Mouse (Mus musculus) limb, embryonic 15.5 days (tissue): Measurements from ENCODE around the gene Cdk5rap2. TPM values are rescaled to one million over a fixed set of nuclear protein-coding genes. Genes with fewer than 3 reads are reported as not detected.
A peak's percentile ranks its signal among the peaks of the same experiment; 100 is the strongest.

Source experiments
- ATAC-seq: fragments of 200-750 bp; cut with Nextera tagmentation; 2 replicates; pipeline ENCODE4 v1.8.0; 2017; ENCODE audit warnings: low read depth, moderate TSS enrichment; ENCODE audit not compliant: insufficient number of reproducible peaks, low FRiP score, low TSS enrichment
- H3K27ac ChIP-seq: fragments of 300-500 bp; sonication (generic); 2 replicates; pipeline ENCODE4 v1.5.1; 2015; ENCODE audit warnings: moderate library complexity, mild to moderate bottlenecking, inconsistent platforms
- H3K27me3 ChIP-seq: fragments of 300-500 bp; sonication (generic); 2 replicates; pipeline ENCODE4 v1.6.1; 2015; ENCODE audit warnings: inconsistent platforms
- H3K36me3 ChIP-seq: fragments of 300-500 bp; sonication (generic); 2 replicates; pipeline ENCODE4 v1.6.1; 2015; ENCODE audit warnings: inconsistent platforms
- H3K4me1 ChIP-seq: fragments of 300-500 bp; sonication (generic); 2 replicates; pipeline ENCODE4 v1.6.1; 2015; ENCODE audit warnings: inconsistent platforms
- H3K4me2 ChIP-seq: fragments of 300-500 bp; sonication (generic); 2 replicates; pipeline ENCODE4 v1.6.1; 2015; ENCODE audit warnings: mild to moderate bottlenecking, inconsistent platforms
- H3K4me3 ChIP-seq: fragments of 300-500 bp; sonication (generic); 2 replicates; pipeline ENCODE4 v1.5.1; 2015; ENCODE audit warnings: mild to moderate bottlenecking, inconsistent platforms
- H3K9ac ChIP-seq: fragments of 300-500 bp; sonication (generic); 2 replicates; pipeline ENCODE4 v1.6.1; 2015; ENCODE audit warnings: inconsistent platforms
- H3K9me3 ChIP-seq: fragments of 300-500 bp; sonication (generic); 2 replicates; pipeline ENCODE4 v1.6.1; 2016; ENCODE audit warnings: inconsistent platforms
- WGBS: fragments of 180-500 bp; shearing (Covaris S2); methylation state at CpG from one replicate; pipeline ENCODE4 v1.1.7; 2015; 5-methylcytosine and 5-hydroxymethylcytosine counted together
- polyA plus RNA-seq: library from polyadenylated mRNA; unstranded; fragments of >200 nt; fragmentation: Nextera tagmentation; extraction: Ambion mirVana; gene quantifications from 2 replicates; pipeline ENCODE4 v1.2.1, GENCODE M21; 2015

Cdk5rap2 gene
- polyA plus RNA-seq, 1 experiment from 2014 or later = 16.3 TPM

DNA sequence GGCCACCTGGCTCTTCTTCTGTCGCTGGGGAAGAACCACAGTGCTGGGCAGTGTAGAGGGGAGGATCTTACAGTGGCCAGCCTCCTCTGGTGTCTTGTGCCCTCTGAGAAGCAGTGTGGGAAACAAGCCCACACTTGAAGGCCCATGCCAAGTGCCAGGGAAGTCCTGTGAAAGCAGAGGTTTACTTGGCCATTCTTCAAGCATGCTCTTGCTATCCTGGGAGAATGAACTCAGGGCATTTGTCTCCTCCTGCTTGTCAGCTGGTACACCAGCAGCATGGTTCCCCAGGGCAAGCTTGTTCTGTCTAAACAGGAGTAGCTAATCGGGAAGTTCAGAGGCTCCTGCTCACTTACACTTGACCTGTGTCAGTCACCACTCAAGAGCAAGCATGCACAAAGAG, 185.7 kb downstream of the Cdk5rap2 start:
- Histone ChIP-seq H3K4me3 (no peak overlapping the region), H3K27ac (no peak overlapping the region), H3K4me1 (peaks cover 9% of the 10 kb centered on the region; the same call in 1 of the 2 replicates), H3K27me3 (no peaks in the 10 kb centered on the region), H3K36me3 (peaks cover 43% of the 10 kb centered on the region), H3K9me3 (no peaks in the 10 kb centered on the region), H3K4me2 (no peak overlapping the region), H3K9ac (no peak overlapping the region)
- 80% methylated on average over 2 of the region's 2 CpGs for WGBS
- ATAC-seq = no peak

DNA sequence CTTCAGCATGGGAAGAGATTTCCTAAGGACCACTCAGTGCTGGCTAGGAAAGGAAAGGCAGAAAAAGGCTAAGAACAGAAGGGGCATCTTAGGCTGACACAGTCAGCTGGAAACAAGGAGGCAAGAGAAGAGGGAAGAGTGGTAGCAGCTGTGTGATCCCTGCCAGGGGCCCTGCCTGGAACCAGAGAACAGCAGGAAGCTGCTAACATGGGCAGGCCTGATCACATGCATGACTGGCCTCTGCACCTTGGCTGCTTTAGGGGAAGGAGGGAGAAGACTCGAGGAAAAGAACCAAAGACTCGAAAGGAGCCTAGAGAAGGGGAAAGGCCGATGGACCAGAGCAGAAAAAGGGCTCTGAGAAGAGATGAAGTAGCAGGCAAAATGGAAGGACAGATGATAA, 188.4 kb downstream of the Cdk5rap2 start:
- H3K4me3 ChIP-seq = no peak overlapping the region
- H3K36me3 ChIP-seq = peaks cover 34% of the 10 kb centered on the region; the same call in 1 of the 2 replicates
- no peak overlapping the region for H3K27ac ChIP-seq
- H3K4me1 ChIP-seq = peaks cover 9% of the 10 kb centered on the region; the same call in 1 of the 2 replicates
- no peaks in the 10 kb centered on the region for H3K9me3 ChIP-seq
- no peak overlapping the region for H3K9ac ChIP-seq
- WGBS = 65% methylated on average over 3 of the region's 3 CpGs
- H3K27me3 ChIP-seq = no peaks in the 10 kb centered on the region
- H3K4me2 ChIP-seq = no peak overlapping the region
- ATAC-seq = no peak

DNA sequence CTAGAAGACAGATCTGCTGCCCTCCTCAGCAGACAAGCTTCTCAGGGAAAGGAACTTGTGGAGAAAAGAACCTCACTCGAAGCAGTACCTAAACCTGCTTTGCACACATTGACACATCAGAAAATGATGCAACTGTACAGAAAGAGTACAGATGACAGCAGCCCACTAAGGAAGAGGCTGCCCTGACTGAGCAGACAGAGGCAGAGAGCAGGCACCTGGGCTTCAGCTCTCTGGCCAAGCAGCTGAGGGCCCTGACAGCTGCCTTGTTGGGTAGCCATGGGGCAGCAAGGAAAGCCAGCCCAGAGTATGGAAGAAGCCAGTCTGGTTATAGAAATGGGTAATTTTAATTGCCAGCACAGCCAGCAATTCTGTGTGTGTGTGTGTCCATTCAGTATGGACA, 188.9 kb downstream of the Cdk5rap2 start:
- ATAC-seq = no peak
- Histone ChIP-seq H3K36me3 (peaks cover 29% of the 10 kb centered on the region; the same call in 1 of the 2 replicates), H3K4me2 (no peak overlapping the region), H3K9me3 (no peaks in the 10 kb centered on the region), H3K27ac (peak overlapping the region; percentile 11; the same call in 1 of the 2 replicates), H3K4me1 (peaks cover 9% of the 10 kb centered on the region; the same call in 1 of the 2 replicates), H3K9ac (no peak overlapping the region), H3K27me3 (no peaks in the 10 kb centered on the region), H3K4me3 (no peak overlapping the region)
- 86% methylated on average over 1 of the region's 1 CpGs for WGBS

DNA sequence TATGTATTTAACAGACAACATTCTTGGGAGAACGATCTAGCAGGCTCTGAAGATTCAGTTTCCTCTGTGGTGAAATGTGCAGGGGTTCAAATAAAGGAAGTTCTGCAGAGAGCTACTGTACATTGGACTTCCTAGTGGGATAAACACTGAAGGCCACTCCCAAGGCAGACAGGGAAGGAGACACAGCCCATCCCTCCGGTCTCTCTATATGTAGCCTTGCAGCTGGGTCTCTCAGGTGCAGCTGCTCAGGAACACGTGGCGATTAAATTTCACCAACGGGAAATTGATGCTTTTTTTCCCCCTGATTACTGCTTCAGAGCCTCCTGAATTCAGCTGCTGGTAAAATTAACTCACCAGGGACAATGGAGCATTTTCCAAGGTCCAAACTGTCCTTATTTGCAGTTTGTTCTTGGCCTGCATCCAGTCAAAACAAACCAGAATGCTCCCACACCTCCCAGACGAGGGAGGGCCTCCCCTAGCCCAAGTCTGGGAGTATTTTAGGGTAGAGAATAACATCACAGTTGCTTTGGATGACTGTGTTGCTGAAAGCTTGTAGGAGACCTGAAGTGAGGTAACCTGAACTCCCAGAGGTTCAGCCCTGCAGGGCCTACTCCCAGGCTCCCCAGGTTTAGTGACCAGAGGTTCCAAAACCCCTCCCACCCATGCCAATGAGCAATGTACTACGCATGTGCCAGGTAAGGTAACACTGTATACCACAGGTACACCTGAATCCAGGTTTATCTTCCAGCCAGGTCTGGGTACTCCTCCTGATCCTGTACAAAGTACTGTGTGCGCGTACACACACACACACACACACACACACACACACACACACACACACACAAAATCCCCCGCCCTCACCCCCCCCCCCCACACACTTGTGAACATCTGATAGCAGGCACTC, 189.7 kb downstream of the Cdk5rap2 start:
- Histone ChIP-seq H3K36me3 (peaks cover 28% of the 10 kb centered on the region; the same call in 1 of the 2 replicates), H3K9ac (no peak overlapping the region), H3K4me1 (peaks cover 9% of the 10 kb centered on the region; the same call in 1 of the 2 replicates), H3K4me2 (no peak overlapping the region), H3K27ac (peak overlapping the region; percentile 58; the same call in 1 of the 2 replicates), H3K9me3 (no peaks in the 10 kb centered on the region), H3K27me3 (no peaks in the 10 kb centered on the region), H3K4me3 (no peak overlapping the region)
- peak; percentile 57 for ATAC-seq
- WGBS = 55% methylated on average over 9 of the region's 10 CpGs

DNA sequence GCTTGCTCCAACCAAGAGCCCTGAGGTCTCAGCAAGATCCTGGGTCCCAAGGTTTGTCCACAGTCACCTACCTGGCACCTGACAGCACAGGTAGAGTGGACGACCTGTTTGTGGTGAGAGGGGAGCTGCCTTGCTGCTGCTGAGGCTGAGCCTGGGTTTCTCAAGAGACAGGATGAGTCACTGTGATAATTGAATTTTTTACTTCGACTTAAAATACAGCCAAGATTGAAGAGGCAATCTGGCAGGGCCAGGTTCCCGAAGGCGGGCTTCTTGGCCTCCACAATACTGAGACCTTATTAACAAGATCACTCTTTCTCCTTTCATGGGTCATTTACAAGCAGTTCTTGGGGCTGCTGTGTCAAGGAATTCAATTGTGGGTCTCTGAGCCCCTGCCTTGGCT, 190.5 kb downstream of the Cdk5rap2 start:
- Histone ChIP-seq H3K4me2 (no peak overlapping the region), H3K9me3 (no peaks in the 10 kb centered on the region), H3K36me3 (peaks cover 25% of the 10 kb centered on the region; the same call in 1 of the 2 replicates), H3K27ac (no peak overlapping the region), H3K4me3 (no peak overlapping the region), H3K4me1 (peaks cover 9% of the 10 kb centered on the region; the same call in 1 of the 2 replicates), H3K9ac (no peak overlapping the region), H3K27me3 (no peaks in the 10 kb centered on the region)
- 64% methylated on average over 4 of the region's 4 CpGs for WGBS
- no peak for ATAC-seq

DNA sequence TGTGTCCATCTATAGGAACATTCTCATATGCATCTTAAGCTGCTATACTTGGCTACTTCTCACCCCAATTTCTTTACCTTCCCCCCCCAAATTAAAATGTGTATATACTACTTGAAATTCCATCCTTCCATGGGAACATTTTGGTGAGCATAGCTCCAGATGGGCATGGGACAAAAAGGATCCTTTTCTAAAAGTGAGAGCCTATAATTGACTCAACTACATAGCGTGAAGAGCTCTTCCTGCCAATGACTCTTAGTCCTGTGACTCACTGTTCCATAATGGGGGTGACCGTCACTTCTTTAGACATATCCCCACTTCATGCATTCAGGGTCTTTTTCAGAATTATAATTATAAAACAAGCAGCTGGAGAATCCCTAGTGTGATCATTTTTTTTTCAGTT, 224.3 kb downstream of the Cdk5rap2 start:
- no peak overlapping the region for H3K9ac ChIP-seq
- H3K27me3 ChIP-seq = no peaks in the 10 kb centered on the region
- H3K9me3 ChIP-seq = no peaks in the 10 kb centered on the region
- H3K36me3 ChIP-seq = no peaks in the 10 kb centered on the region
- H3K27ac ChIP-seq = no peak overlapping the region
- H3K4me2 ChIP-seq = no peak overlapping the region
- WGBS = 88% methylated on average over 2 of the region's 2 CpGs
- no peak for ATAC-seq
- H3K4me3 ChIP-seq = no peak overlapping the region
- no peaks in the 10 kb centered on the region for H3K4me1 ChIP-seq

Other genes starting within 250 kb of the Cdk5rap2 start
- 11.9 and 12.9 TPM in 2 replicates for gene Megf9, start 124.6 kb upstream of the Cdk5rap2 start, polyA plus RNA-seq